Mouse (Mus musculus) kidney, embryonic 16.5 days (tissue): ENCODE results near the gene Cdkn2d. TPM values are rescaled to one million over a fixed set of nuclear protein-coding genes. Genes with fewer than 3 reads are reported as not detected.
A peak's percentile ranks its signal among the peaks of the same experiment; 100 is the strongest.

ENCODE experiments used
- ATAC-seq: fragments of 200-750 bp; cut with Nextera tagmentation; 2 replicates; pipeline ENCODE4 v1.8.0; 2017; ENCODE audit warnings: moderate TSS enrichment; ENCODE audit not compliant: low FRiP score, low TSS enrichment
- H3K27ac ChIP-seq: fragments of 300-500 bp; sonication (generic); 2 replicates; pipeline ENCODE4 v1.5.1; 2014; ENCODE audit warnings: low read length
- H3K27me3 ChIP-seq: fragments of 300-500 bp; sonication (generic); 2 replicates; pipeline ENCODE4 v1.6.1; 2014; ENCODE audit warnings: low read length, control low read depth, mixed read lengths; ENCODE audit not compliant: insufficient read depth
- H3K36me3 ChIP-seq: fragments of 300-500 bp; sonication (generic); 2 replicates; pipeline ENCODE4 v1.6.1; 2014; ENCODE audit warnings: low read length, control low read depth, mixed read lengths; ENCODE audit not compliant: insufficient read depth
- H3K4me1 ChIP-seq: fragments of 300-500 bp; sonication (generic); 2 replicates; pipeline ENCODE4 v1.6.1; 2014; ENCODE audit warnings: low read length, control low read depth, mixed read lengths; ENCODE audit not compliant: insufficient read depth
- H3K4me2 ChIP-seq: fragments of 300-500 bp; sonication (generic); replicated peaks from 2 replicates; pipeline ENCODE4 v1.6.1; 2014; ENCODE audit warnings: low read depth, low read length
- H3K4me3 ChIP-seq: fragments of 300-500 bp; sonication (generic); 2 replicates; pipeline ENCODE4 v1.5.1; 2014; ENCODE audit warnings: mild to moderate bottlenecking, low read length
- H3K9ac ChIP-seq: fragments of 300-500 bp; sonication (generic); replicated peaks from 2 replicates; pipeline ENCODE4 v1.6.1; 2014; ENCODE audit warnings: low read length
- H3K9me3 ChIP-seq: fragments of 300-500 bp; sonication (generic); 2 replicates; pipeline ENCODE4 v1.6.1; 2016; ENCODE audit warnings: low read length, control low read depth
- WGBS: fragments of 180-500 bp; shearing (Covaris S2); extraction: QIAGEN DNeasy Blood & Tissue Kit; methylation state at CpG from one replicate; pipeline ENCODE4 v1.1.7; 2014; 5-methylcytosine and 5-hydroxymethylcytosine counted together
- polyA plus RNA-seq: library from polyadenylated mRNA; unstranded; fragments of >200 nt; fragmentation: Nextera tagmentation; extraction: Ambion mirVana; gene quantifications from 2 replicates; pipeline ENCODE4 v1.2.1, GENCODE M21; 2015

Gene Cdkn2d
- polyA plus RNA-seq, result 50.9 and 51.7 TPM in 2 replicates

GRCm38 (mm10) chr9:21291022-21291787 is at the start of gene Cdkn2d:
Cdkn2d (minus strand) TSS chr9:21291407.
- peak within 1 kb of the TSS; percentile 84 for H3K4me3 ChIP-seq
- H3K27ac ChIP-seq, result peak within 1 kb of the TSS; percentile 96
- H3K9me3 ChIP-seq, result no peaks in the 10 kb centered on the region
- peaks cover 6% of the 10 kb centered on the region; the same call in 1 of the 2 replicates for H3K36me3 ChIP-seq
- peaks cover 34% of the 10 kb centered on the region for H3K4me1 ChIP-seq
- peak within 1 kb of the TSS; percentile 69 for H3K4me2 ChIP-seq
- ATAC-seq, result peak; percentile 97
- under 1% methylated on average over 41 of the region's 51 CpGs for WGBS
- peak within 1 kb of the TSS; percentile 87 for H3K9ac ChIP-seq
- no peaks in the 10 kb centered on the region for H3K27me3 ChIP-seq

- Histone ChIP-seq H3K9me3 (no peaks in the 10 kb centered on the region), H3K4me2 (no peak overlapping the region), H3K4me3 (no peak overlapping the region), H3K4me1 (peaks cover 5% of the 10 kb centered on the region; the same call in 1 of the 2 replicates), H3K36me3 (peaks cover 19% of the 10 kb centered on the region), H3K9ac (no peak overlapping the region), H3K27ac (no peak overlapping the region), H3K27me3 (no peaks in the 10 kb centered on the region)
- ATAC-seq, result no peak
- 86% methylated on average over 4 of the region's 4 CpGs for WGBS
These were observed 49.2 kb upstream of the Cdkn2d start for GRCm38 (mm10) chr9:21340411-21340810.

GRCm38 (mm10) chr9:21337652-21338051 is 46.4 kb upstream of the Cdkn2d start:
- Histone ChIP-seq H3K27ac (peak overlapping the region; percentile 75; the same call in 1 of the 2 replicates), H3K4me1 (peaks cover 13% of the 10 kb centered on the region), H3K9me3 (no peaks in the 10 kb centered on the region), H3K4me2 (peak overlapping the region; percentile 40), H3K4me3 (peak overlapping the region; percentile 42), H3K36me3 (peaks cover 9% of the 10 kb centered on the region), H3K9ac (peak overlapping the region; percentile 60; the same call in 1 of the 2 replicates), H3K27me3 (no peaks in the 10 kb centered on the region)
- WGBS, result 11% methylated on average over 19 of the region's 20 CpGs
- ATAC-seq, result peak; percentile 90

- Histone ChIP-seq H3K27me3 (no peaks in the 10 kb centered on the region), H3K36me3 (no peaks in the 10 kb centered on the region), H3K9ac (no peak overlapping the region), H3K4me1 (peaks cover 21% of the 10 kb centered on the region), H3K9me3 (no peaks in the 10 kb centered on the region), H3K27ac (no peak overlapping the region), H3K4me3 (no peak overlapping the region), H3K4me2 (no peak overlapping the region)
- no peak for ATAC-seq
- WGBS, result 81% methylated on average over 8 of the region's 8 CpGs
These were observed 45.3 kb upstream of the Cdkn2d start for GRCm38 (mm10) chr9:21336491-21336890.

GRCm38 (mm10) chr9:21335391-21335790 is 44.2 kb upstream of the Cdkn2d start:
- Histone ChIP-seq H3K4me3 (no peak overlapping the region), H3K27ac (no peak overlapping the region), H3K9ac (no peak overlapping the region), H3K4me2 (no peak overlapping the region), H3K9me3 (no peaks in the 10 kb centered on the region), H3K36me3 (0 out of 2 replicates have a peak, but pooled peaks cover 2% of the 10 kb centered on the region), H3K27me3 (no peaks in the 10 kb centered on the region), H3K4me1 (peaks cover 21% of the 10 kb centered on the region)
- WGBS, result 80% methylated on average over 4 of the region's 4 CpGs
- ATAC-seq, result no peak

GRCm38 (mm10) chr9:21334747-21335146 is 43.5 kb upstream of the Cdkn2d start:
- Histone ChIP-seq H3K4me3 (no peak overlapping the region), H3K9me3 (no peaks in the 10 kb centered on the region), H3K9ac (no peak overlapping the region), H3K4me1 (peaks cover 21% of the 10 kb centered on the region), H3K27me3 (no peaks in the 10 kb centered on the region), H3K4me2 (no peak overlapping the region), H3K36me3 (0 out of 2 replicates have a peak, but pooled peaks cover 2% of the 10 kb centered on the region), H3K27ac (no peak overlapping the region)
- ATAC-seq, result no peak

GRCm38 (mm10) chr9:21333523-21333922 is 42.3 kb upstream of the Cdkn2d start:
- Histone ChIP-seq H3K4me3 (no peak overlapping the region), H3K9me3 (no peaks in the 10 kb centered on the region), H3K4me2 (no peak overlapping the region), H3K27me3 (no peaks in the 10 kb centered on the region), H3K27ac (no peak overlapping the region), H3K9ac (no peak overlapping the region), H3K4me1 (peaks cover 21% of the 10 kb centered on the region), H3K36me3 (0 out of 2 replicates have a peak, but pooled peaks cover 2% of the 10 kb centered on the region)
- 51% methylated on average over 1 of the region's 1 CpGs for WGBS
- ATAC-seq, result no peak

- Histone ChIP-seq H3K9ac (peak overlapping the region; percentile 31), H3K27ac (peak overlapping the region; percentile 36), H3K4me2 (no peak overlapping the region), H3K4me3 (no peak overlapping the region), H3K27me3 (no peaks in the 10 kb centered on the region), H3K4me1 (peaks cover 18% of the 10 kb centered on the region), H3K9me3 (no peaks in the 10 kb centered on the region), H3K36me3 (0 out of 2 replicates have a peak, but pooled peaks cover 2% of the 10 kb centered on the region)
- WGBS, result 42% methylated on average over 9 of the region's 9 CpGs
- ATAC-seq, result no peak
These were observed 41.2 kb upstream of the Cdkn2d start for GRCm38 (mm10) chr9:21332161-21333061.

GRCm38 (mm10) chr9:21331365-21332140 is 40.3 kb upstream of the Cdkn2d start:
- H3K27me3 ChIP-seq, result no peaks in the 10 kb centered on the region
- H3K4me1 ChIP-seq, result peaks cover 16% of the 10 kb centered on the region
- H3K27ac ChIP-seq, result peak overlapping the region; percentile 36
- no peak overlapping the region for H3K9ac ChIP-seq
- H3K36me3 ChIP-seq, result 0 out of 2 replicates have a peak, but pooled peaks cover 2% of the 10 kb centered on the region
- H3K4me3 ChIP-seq, result no peak overlapping the region
- no peaks in the 10 kb centered on the region for H3K9me3 ChIP-seq
- no peak overlapping the region for H3K4me2 ChIP-seq
- no peak for ATAC-seq
- 73% methylated on average over 12 of the region's 12 CpGs for WGBS
